Mouse (Mus musculus) liver, embryonic 18 days (tissue): ENCODE results near the gene Pxmp4. TPM values are rescaled to one million over a fixed set of nuclear protein-coding genes. Genes with fewer than 3 reads are reported as not detected.

ENCODE experiments used
- polyA plus RNA-seq: library from polyadenylated mRNA; depleted of rRNA; stranded (reverse); fragments of >200 nt; gene quantifications from 2 replicates; pipeline ENCODE4 v1.2.3, GENCODE M21; 2012; rRNA removed

Gene Pxmp4
- 66.2 and 70.8 TPM in 2 replicates for polyA plus RNA-seq

DNA sequence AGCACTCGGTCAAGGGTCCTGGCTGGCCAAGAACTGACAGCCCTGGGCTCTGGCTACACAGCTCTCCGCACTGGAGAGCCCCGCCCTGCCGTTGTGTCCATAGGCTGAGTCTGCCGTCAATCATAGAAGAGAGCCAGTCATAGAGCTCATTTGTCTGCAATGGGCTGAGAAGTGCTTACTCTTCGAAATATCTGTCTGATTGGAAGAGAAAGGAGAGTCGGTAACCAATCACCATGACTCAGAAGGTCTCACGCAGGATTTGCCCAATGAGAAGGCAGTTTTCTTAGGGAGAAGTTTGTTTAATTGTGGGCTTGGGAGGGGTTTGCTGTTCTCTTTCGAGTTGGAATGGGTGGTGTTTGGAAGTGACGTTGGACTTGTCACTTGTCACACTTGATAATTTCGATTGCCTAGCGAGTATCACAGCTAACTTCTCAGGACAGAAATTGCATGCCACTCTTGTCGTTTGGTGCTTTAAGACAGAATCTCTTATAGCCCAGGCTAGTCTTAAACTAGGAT lies at the start of gene Pxmp4:
Gene Pxmp4, minus strand, starts transcription at position 71 of the 516 bp plus-strand sequence.

DNA sequence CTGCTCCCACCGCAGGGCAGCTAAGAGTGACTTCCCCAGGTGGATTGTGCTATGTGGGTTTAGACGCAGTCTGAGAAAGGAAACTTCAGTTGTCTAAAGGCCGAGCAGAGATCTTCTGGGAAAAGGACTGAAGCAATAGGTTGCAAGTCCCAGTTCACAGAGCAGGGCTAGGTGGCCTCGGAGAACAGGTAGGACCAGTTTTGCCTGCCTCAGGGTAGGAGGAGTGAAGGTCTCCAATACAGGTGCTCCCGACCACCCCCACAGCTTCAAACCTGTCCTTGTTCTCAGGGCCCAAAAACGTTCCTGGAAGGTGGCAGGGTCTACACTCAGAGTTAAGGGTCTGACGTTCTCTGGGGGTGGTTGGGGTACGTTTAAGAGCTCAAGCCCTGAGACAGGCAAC lies 47.9 kb upstream of the Pxmp4 start, which contains the start of gene Chmp4b:
Gene Chmp4b, plus strand, starts transcription at position 343 of the 400 bp plus-strand sequence.

DNA sequence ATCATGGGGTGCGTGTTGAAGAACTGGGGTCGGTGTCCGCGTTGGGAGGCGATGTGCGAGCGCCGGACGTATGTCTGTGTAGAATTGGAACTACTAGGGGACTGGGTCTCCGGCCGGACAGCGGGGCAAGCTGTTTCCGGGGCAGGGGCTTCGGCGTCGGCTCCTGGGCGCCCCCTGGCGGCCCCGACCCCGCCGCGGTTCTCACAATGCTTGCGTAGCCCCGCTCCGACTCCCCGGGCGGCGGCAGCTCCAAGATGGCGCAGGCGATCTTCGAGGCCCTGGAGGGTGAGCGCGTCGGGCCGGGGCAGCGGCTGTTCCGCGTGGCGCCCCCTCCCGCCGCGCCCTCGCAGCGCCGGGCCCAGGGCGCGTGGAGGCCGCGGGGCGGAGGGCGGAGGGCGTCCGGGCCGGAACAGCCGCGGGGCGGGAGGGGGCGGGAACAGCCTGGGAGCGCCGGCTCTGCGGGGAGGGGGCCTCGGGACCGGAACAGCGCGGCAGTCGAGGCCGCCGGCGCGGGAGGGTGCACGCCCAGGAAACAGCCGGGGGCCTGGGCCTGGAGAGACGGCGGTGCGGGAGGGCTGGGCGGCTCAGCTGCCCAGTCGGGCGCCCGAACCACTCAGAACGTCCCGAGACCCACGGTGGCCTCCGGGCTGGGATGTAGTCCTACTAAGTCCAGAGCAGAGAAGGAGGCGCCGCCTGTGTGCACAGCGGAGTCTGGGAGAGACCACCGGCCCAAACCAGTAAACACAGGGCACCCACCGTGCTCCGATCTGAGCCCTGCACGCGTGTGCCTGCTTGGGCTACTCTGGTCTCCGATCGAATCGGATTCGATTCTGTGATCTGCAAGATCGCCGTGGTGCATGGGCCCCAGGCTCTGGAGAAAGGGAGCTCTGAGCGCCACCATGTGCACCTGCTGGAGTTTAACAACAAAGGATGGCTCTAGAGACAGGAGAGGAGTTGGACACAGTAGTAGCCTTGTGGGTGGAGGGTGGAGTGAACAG lies 9.9 kb upstream of the Pxmp4 start, which contains the start of the genes Zfp341 and 4930519P11Rik:
Gene Zfp341, plus strand, starts transcription at position 180 of the 998 bp plus-strand sequence.
Gene 4930519P11Rik, minus strand, starts transcription at position 320 of the 998 bp plus-strand sequence.

DNA sequence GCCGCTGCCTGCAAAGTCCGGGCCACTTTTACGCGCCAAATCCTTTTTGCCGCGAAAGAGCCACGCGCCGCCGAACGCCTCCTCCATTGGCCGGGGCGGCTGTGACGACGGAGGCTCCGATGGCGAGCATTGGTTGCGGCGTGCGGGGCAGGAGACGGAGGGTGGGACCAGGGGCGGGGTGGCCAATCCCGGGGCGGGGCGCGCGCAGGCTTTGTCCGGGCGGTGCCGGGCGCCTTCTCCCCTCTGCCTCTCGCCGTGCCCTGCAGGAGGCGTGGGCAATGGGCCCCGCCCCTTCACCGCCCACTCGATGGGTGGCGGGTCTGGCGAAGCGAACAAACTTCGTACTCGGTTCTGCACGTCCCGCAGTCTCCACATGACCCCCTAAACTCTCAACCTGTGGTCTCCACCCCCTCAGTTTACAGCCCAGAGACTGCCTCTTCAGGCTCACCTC lies 33.6 kb downstream of the Pxmp4 start, which contains the start of gene E2f1:
Gene E2f1, minus strand, starts transcription at position 57 of the 451 bp plus-strand sequence.

DNA sequence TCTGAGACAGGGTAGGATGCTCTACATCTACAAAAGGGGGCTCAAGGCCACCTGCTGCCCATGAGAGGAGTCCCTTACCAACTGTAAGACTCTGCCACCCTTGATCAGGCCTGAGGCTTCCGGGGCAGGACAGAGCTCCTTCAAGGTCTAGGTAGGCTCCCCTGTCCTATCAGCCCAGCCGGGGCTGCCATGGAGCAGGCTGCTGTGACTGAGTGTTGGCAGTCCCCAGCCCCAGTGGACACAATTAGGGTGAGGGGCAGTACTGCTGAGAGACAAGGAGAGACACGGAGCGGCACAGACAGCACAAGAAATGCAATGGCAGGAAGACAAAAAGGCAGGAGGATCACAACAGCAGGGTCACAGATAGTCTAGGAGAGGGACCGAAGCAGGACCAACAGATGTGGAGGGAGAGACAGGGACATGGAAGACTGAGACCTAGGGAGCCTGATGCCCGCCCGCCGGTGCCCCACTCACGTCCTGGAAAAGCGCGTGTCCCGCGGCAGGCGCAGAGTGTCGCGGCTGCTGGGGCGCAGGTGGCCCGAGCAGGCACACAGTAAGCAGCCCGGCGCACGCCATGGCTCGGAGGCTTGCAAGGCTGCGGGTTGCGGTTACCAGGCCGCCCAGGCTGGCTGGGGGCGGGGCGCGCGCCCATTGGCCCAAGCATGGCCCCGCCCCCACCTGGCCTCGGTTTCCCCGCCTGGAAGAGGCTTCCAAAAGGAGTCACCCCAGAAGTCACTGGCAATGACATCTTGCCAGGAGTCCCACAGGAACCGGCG lies 45.1 kb downstream of the Pxmp4 start, which contains the start of gene Necab3:
Gene Necab3, minus strand, starts transcription at position 627 of the 776 bp plus-strand sequence.

DNA sequence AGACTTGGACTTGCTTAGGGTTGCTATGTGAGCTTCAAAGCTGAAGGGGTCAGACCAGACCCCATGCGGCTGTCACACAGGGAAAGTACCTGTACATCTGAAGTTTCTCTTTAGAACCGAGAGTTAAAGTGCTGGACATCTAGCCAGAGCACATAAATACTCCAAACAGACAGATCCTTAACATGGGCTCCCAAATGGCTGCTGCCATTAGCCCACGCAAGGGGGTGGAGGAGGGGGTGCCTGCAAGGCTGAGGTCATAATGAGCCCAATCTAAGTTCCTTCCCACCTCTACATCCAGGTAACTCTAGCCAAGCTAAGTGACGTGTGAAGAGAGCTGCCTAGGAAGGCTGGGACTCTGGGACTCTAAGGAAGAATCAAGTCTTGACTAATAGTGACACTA lies 52.0 kb downstream of the Pxmp4 start, which contains the start of gene Actl10:
Gene Actl10, plus strand, starts transcription at position 301 of the 400 bp plus-strand sequence.

DNA sequence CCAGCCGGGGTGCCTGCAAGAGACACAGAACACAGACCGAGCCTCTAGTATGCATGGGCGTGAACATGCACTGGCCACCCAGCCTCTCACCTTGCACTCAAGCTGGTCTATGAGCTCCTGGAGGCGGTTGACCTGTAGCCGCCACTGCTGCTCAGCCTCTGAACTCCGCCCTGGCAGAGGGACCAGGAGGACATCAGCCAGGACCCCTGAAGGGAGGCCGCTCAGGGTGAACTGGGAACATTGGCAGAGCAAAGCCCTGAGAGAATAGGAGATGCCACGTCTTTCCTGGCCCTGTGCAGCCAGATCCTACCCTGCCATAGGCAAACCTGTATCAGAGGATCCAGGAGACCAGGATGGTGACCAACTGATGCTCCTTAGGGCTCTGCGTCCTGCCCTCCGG lies 56.8 kb downstream of the Pxmp4 start, which contains the start of gene 1700003F12Rik:
Gene 1700003F12Rik, plus strand, starts transcription at position 375 of the 400 bp plus-strand sequence.

Other genes with a start within 250 kb of the Pxmp4 start
- gene Cdk5rap1, start 230.7 kb downstream of the Pxmp4 start, polyA plus RNA-seq: 9.5 and 15.7 TPM in 2 replicates
- 4.0 and 4.5 TPM in 2 replicates for gene Snta1, start 195.6 kb downstream of the Pxmp4 start, polyA plus RNA-seq
- gene Cbfa2t2, start 167.2 kb downstream of the Pxmp4 start, polyA plus RNA-seq: 4.2 and 4.5 TPM in 2 replicates
- gene 1700003F12Rik, start 56.6 kb downstream of the Pxmp4 start, polyA plus RNA-seq: 4.5 and 5.8 TPM in 2 replicates
- 0.01 and 0.02 TPM in 2 replicates for gene Actl10, start 51.9 kb downstream of the Pxmp4 start, polyA plus RNA-seq
- gene Necab3, start 44.8 kb downstream of the Pxmp4 start, polyA plus RNA-seq: 0.56 and 0.81 TPM in 2 replicates
- 14.6 and 16.7 TPM in 2 replicates for gene E2f1, start 33.8 kb downstream of the Pxmp4 start, polyA plus RNA-seq
- gene Zfp341, start 9.6 kb upstream of the Pxmp4 start, polyA plus RNA-seq: 1.9 and 2.2 TPM in 2 replicates
- gene 4930519P11Rik, start 9.7 kb upstream of the Pxmp4 start, polyA plus RNA-seq: 0.07 and 0.22 TPM in 2 replicates
- gene Chmp4b, start 48.0 kb upstream of the Pxmp4 start, polyA plus RNA-seq: 99.6 and 100 TPM in 2 replicates
- gene Gm14214, start 166.3 kb upstream of the Pxmp4 start, polyA plus RNA-seq: not detected in 2 replicates
- gene Raly, start 187.4 kb upstream of the Pxmp4 start, polyA plus RNA-seq: 132 and 147 TPM in 2 replicates
- 0.29 and 0.60 TPM in 2 replicates for gene a, start 187.7 kb upstream of the Pxmp4 start, polyA plus RNA-seq